Mouse (Mus musculus): ENCODE data around the gene Stk39.

GRCm38 (mm10) chr2:68426074-68426473, 46.0 kb downstream of the Stk39 start:
- no peak for TF ChIP-seq POLR2A (IDR thresholded peaks at IDR 0.05; ENCODE audit: control insufficient read depth, extremely low read depth, insufficient read depth, low read length, poor library complexity)
- TF ChIP-seq CTCF (IDR thresholded peaks at IDR 0.05; ENCODE audit: borderline replicate concordance, control insufficient read depth, extremely low read depth, insufficient read depth, low read length, poor library complexity), result no peak

All from thymus, adult 2 months (tissue).